Mouse (Mus musculus) MEL (cell line): ENCODE measurements around the gene Cd151. TPM values are rescaled to one million over a fixed set of nuclear protein-coding genes. Genes with fewer than 3 reads are reported as not detected.

ENCODE experiments used
- DNase-seq: peaks from one replicate; pipeline ENCODE4 v3.0.0; 2011; ENCODE audit warnings: low read depth, low spot score
- H3K27ac ChIP-seq: 2 replicates; pipeline ENCODE4 v1.5.1; 2012; ENCODE audit warnings: low read depth, mild to moderate bottlenecking, control low read depth, low read length, moderate library complexity; ENCODE audit not compliant: control insufficient read depth
- H3K27me3 ChIP-seq, 2 experiments: fragments of 150-350 bp in 1 of 2; sonication (generic) in 1 of 2; 2 replicates each; pipeline ENCODE4 v1.6.1; 2012; ENCODE audit warnings: low read length in 2 of 2, mild to moderate bottlenecking in 2 of 2, improper control_type of control experiment in 1 of 2, moderate library complexity in 1 of 2; ENCODE audit not compliant: insufficient read depth in 2 of 2, control insufficient read depth in 1 of 2
- H3K36me3 ChIP-seq, 2 experiments: 2 replicates each; pipeline ENCODE4 v1.6.1; 2012 to 2014; ENCODE audit warnings: low read length in 2 of 2, improper control_type of control experiment in 1 of 2, inconsistent platforms in 1 of 2, mild to moderate bottlenecking in 1 of 2; ENCODE audit not compliant: insufficient read depth in 2 of 2, control insufficient read depth in 1 of 2
- H3K4me1 ChIP-seq, 2 experiments: fragments of 150-350 bp in 1 of 2; sonication (generic) in 1 of 2; 2 replicates each; pipeline ENCODE4 v1.6.1; 2012; ENCODE audit warnings: low read length in 2 of 2, improper control_type of control experiment in 1 of 2, mild to moderate bottlenecking in 1 of 2; ENCODE audit not compliant: insufficient read depth in 2 of 2, control insufficient read depth in 1 of 2
- H3K4me3 ChIP-seq, 2 experiments: fragments of 150-350 bp in 1 of 2; sonication (generic) in 1 of 2; 2 replicates each; pipeline ENCODE4 v1.5.1; 2012; ENCODE audit warnings: low read depth in 2 of 2, low read length in 2 of 2, mild to moderate bottlenecking in 2 of 2, moderate library complexity in 2 of 2, control low read depth in 1 of 2, improper control_type of control experiment in 1 of 2; ENCODE audit not compliant: control insufficient read depth in 1 of 2, insufficient read depth in 1 of 2
- H3K79me2 ChIP-seq: 2 replicates; pipeline ENCODE4 v1.6.1; 2012; ENCODE audit warnings: mild to moderate bottlenecking, low read length, moderate library complexity; ENCODE audit not compliant: control insufficient read depth, poor library complexity, insufficient read depth
- H3K9ac ChIP-seq: 2 replicates; pipeline ENCODE4 v1.6.1; 2012; ENCODE audit warnings: low read depth, mild to moderate bottlenecking, control low read depth, low read length, moderate library complexity; ENCODE audit not compliant: control insufficient read depth, poor library complexity, severe bottlenecking
- H3K9me3 ChIP-seq: fragments of 150-350 bp; sonication (generic); replicated peaks from 2 replicates; pipeline ENCODE4 v1.6.1; 2012; ENCODE audit warnings: mild to moderate bottlenecking, low read length, improper control_type of control experiment, moderate library complexity; ENCODE audit not compliant: insufficient read depth
- BHLHE40 ChIP-seq: IDR thresholded peaks from 2 replicates; pipeline ENCODE4 v1.6.1; 2012; ENCODE audit warnings: low read depth, mild to moderate bottlenecking, inconsistent platforms, low read length, improper control_type of control experiment, borderline replicate concordance
- CHD1 ChIP-seq: IDR thresholded peaks from 2 replicates; pipeline ENCODE4 v1.6.1; 2012; ENCODE audit warnings: low read depth, mild to moderate bottlenecking, inconsistent platforms, low read length, improper control_type of control experiment
- GABPA ChIP-seq: IDR thresholded peaks from 2 replicates; pipeline ENCODE4 v1.6.1; 2012; ENCODE audit warnings: low read depth, mild to moderate bottlenecking, inconsistent platforms, low read length, improper control_type of control experiment, moderate library complexity
- GATA1 ChIP-seq: IDR thresholded peaks from 2 replicates; pipeline ENCODE4 v1.6.1; 2011; ENCODE audit warnings: low read depth, low read length, improper control_type of control experiment
- HCFC1 ChIP-seq: IDR thresholded peaks from 2 replicates; pipeline ENCODE4 v1.6.1; 2012; ENCODE audit warnings: low read depth, mild to moderate bottlenecking, inconsistent platforms, low read length, improper control_type of control experiment, moderate library complexity
- JUND ChIP-seq: IDR thresholded peaks from 2 replicates; pipeline ENCODE4 v1.6.1; 2011; ENCODE audit warnings: low read depth, mild to moderate bottlenecking, improper control_type of control experiment, low read length
- KAT2A ChIP-seq: conservative IDR thresholded peaks from 2 replicates; pipeline ENCODE4 v1.6.1; 2012; ENCODE audit warnings: low read depth, low read length, improper control_type of control experiment, inconsistent platforms
- MAFK ChIP-seq: IDR thresholded peaks from 2 replicates; pipeline ENCODE4 v1.6.1; 2011; ENCODE audit warnings: low read depth, mild to moderate bottlenecking, low read length, improper control_type of control experiment, borderline replicate concordance
- MEF2A ChIP-seq: IDR thresholded peaks from 2 replicates; pipeline ENCODE4 v1.6.1; 2014; ENCODE audit warnings: low read depth, mild to moderate bottlenecking, inconsistent platforms, low read length, improper control_type of control experiment; ENCODE audit not compliant: poor library complexity, insufficient replicate concordance, severe bottlenecking; ENCODE audit errors: extremely low read depth
- MXI1 ChIP-seq: IDR thresholded peaks from 2 replicates; pipeline ENCODE4 v1.6.1; 2011; ENCODE audit warnings: mild to moderate bottlenecking, low read depth, low read length, improper control_type of control experiment
- MYB ChIP-seq: IDR thresholded peaks from 2 replicates; pipeline ENCODE4 v1.6.1; 2011; ENCODE audit warnings: mild to moderate bottlenecking, low read depth, low read length, improper control_type of control experiment
- MYC ChIP-seq: IDR thresholded peaks from 2 replicates; pipeline ENCODE4 v1.6.1; 2011; ENCODE audit warnings: low read depth, mild to moderate bottlenecking, low read length, improper control_type of control experiment, moderate library complexity
- POLR2AphosphoS2 ChIP-seq: IDR thresholded peaks from 2 replicates; pipeline ENCODE4 v1.6.1; 2011; ENCODE audit warnings: low read length, improper control_type of control experiment
- POLR2AphosphoS5 ChIP-seq: IDR thresholded peaks from 2 replicates; pipeline ENCODE4 v1.6.1; 2012; ENCODE audit warnings: low read depth, borderline replicate concordance, mild to moderate bottlenecking, inconsistent platforms, low read length, moderate library complexity, mixed read lengths
- RAD21 ChIP-seq: IDR thresholded peaks from 2 replicates; pipeline ENCODE4 v1.6.1; 2011; ENCODE audit warnings: mild to moderate bottlenecking, low read depth, low read length, improper control_type of control experiment
- SIN3A ChIP-seq: IDR thresholded peaks from 2 replicates; pipeline ENCODE4 v1.6.1; 2012; ENCODE audit warnings: low read length, improper control_type of control experiment, inconsistent platforms
- SMC3 ChIP-seq: IDR thresholded peaks from 2 replicates; pipeline ENCODE4 v1.6.1; 2011; ENCODE audit warnings: low read depth, low read length, improper control_type of control experiment
- TBP ChIP-seq: IDR thresholded peaks from 2 replicates; pipeline ENCODE4 v1.8.0; 2011; ENCODE audit warnings: low read depth, low read length, improper control_type of control experiment
- USF1 ChIP-seq: IDR thresholded peaks from 2 replicates; pipeline ENCODE4 v1.6.1; 2014; ENCODE audit warnings: low read depth, mild to moderate bottlenecking, inconsistent platforms, low read length, improper control_type of control experiment, moderate library complexity
- USF2 ChIP-seq, 2 experiments: IDR thresholded peaks; 2 replicates each; pipeline ENCODE4 v1.6.1; 2011 to 2012; ENCODE audit warnings: improper control_type of control experiment in 2 of 2, low read length in 2 of 2, borderline replicate concordance in 1 of 2, inconsistent platforms in 1 of 2, low read depth in 1 of 2, mild to moderate bottlenecking in 1 of 2; ENCODE audit not compliant: insufficient read depth in 1 of 2
- ZKSCAN1 ChIP-seq: IDR thresholded peaks from 2 replicates; pipeline ENCODE4 v1.6.1; 2012; ENCODE audit warnings: low read depth, mild to moderate bottlenecking, inconsistent platforms, low read length, improper control_type of control experiment, moderate library complexity
- ZMIZ1 ChIP-seq: IDR thresholded peaks from 2 replicates; pipeline ENCODE4 v1.6.1; 2012; ENCODE audit warnings: low read depth, mild to moderate bottlenecking, inconsistent platforms, low read length, improper control_type of control experiment, moderate library complexity
- polyA plus RNA-seq, 2 experiments: library from polyadenylated mRNA; stranded (reverse) in 1 of 2; unstranded in 1 of 2; fragments of >175 nt in 1 of 2; fragments of >200 nt in 1 of 2; gene quantifications; 2 replicates each; pipeline versions ENCODE4 v1.2.1 to v1.2.4; 2012; ENCODE audit warnings: low replicate concordance in 2 of 2, low read depth in 1 of 2; ENCODE audit not compliant: insufficient read length in 2 of 2, insufficient read depth in 1 of 2, missing spikeins in 1 of 2
- total RNA-seq: library from RNA; depleted of rRNA; stranded (reverse); fragments of 300-350 nt; gene quantifications from 2 replicates; pipeline ENCODE4 v1.2.3, GENCODE M21; 2012

Gene Cd151
- total and polyA plus RNA-seq, 3 experiments = 40.6 to 86.6 TPM; not detected in 1

- Histone ChIP-seq H3K9ac (no peak overlapping the region), H3K27ac (no peak overlapping the region), H3K4me3 (no peak overlapping the region), H3K9me3 (no peaks in the 10 kb centered on the region), H3K4me1 (peaks cover 4 to 22% of the 10 kb centered on the region in 2 experiments; a peak in 3 of 4 replicates), H3K36me3 (peaks cover 0 to 20% of the 10 kb centered on the region in 2 experiments; a peak in 2 of 4 replicates), H3K27me3 (no peaks in the 10 kb centered on the region), H3K79me2 (peaks cover 26% of the 10 kb centered on the region)
- no peak for DNase-seq
- TF ChIP-seq ZKSCAN1 (no peak), MEF2A (no peak), MYC (no peak), MYB (no peak), GATA1 (no peak), ZMIZ1 (no peak), GABPA (no peak), JUND (no peak), HCFC1 (no peak), BHLHE40 (no peak), MXI1 (no peak), POLR2AphosphoS2 (no peak), MAFK (no peak; the same call in 1 of the 2 replicates), SIN3A (no peak)
Measured at GRCm38 (mm10) chr7:141432186-141432611, 35.0 kb upstream of the Cd151 start.

DNA sequence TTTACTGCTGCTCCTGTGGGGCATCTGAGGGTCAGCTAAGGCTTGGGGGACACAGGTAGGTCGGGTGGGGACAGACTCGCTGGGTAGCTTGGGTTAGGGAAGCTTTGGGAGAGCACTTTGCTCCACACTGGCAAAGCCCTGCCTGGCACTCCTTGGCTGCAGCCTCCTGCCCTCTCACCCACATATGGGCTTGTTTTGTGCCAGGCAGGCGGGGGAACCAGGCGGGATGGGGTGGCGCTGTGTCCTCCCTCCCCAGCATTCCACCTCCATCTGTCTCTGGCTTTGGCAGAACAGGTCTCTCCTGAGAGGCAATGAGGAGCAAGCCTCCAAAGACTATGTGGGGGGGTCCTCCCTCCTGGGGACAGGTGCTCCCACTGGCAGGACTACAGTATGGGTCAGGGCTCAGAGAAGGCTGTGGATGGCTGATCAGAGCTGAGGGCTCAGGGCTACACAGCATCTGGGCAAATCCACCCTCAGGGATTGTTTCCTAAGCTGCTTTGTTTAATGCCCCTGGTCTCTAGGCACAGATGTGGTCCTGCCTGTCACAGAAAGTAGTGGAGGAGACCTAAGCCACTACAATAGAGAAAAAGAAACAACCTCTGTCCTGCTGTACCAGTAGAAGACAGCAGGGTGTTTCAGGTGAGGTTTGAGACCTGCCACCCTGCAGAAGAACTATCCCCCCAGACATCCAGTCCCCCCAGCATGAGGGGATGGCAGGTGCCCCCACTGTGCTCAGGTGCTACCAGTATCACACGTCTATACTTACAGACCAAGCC lies 34.3 kb upstream of the Cd151 start:
- Histone ChIP-seq H3K79me2 (peaks cover 28% of the 10 kb centered on the region), H3K9ac (no peak overlapping the region), H3K27me3 (no peaks in the 10 kb centered on the region), H3K4me3 (no peak overlapping the region), H3K9me3 (no peaks in the 10 kb centered on the region), H3K4me1 (peaks cover 4 to 22% of the 10 kb centered on the region in 2 experiments; a peak in 3 of 4 replicates), H3K27ac (no peak overlapping the region), H3K36me3 (peaks cover 0 to 20% of the 10 kb centered on the region in 2 experiments; a peak in 2 of 4 replicates)
- DNase-seq = no peak
- no peak for TF ChIP-seq SMC3
- TF ChIP-seq CHD1 = no peak
- no peak for TF ChIP-seq RAD21
- no peak for TF ChIP-seq KAT2A
- no peak for TF ChIP-seq MXI1
- no peak for TF ChIP-seq POLR2AphosphoS5
- no peak for TF ChIP-seq TBP
- TF ChIP-seq USF2 (IDR thresholded peaks at IDR 0.05; ENCODE audit: borderline replicate concordance in 1 of 2, insufficient read depth in 1 of 2, low read depth in 1 of 2, low read length in 2 of 2) = no peak
- TF ChIP-seq USF1 = no peak
- TF ChIP-seq GABPA = no peak
- no peak for TF ChIP-seq MYC
